Mouse (Mus musculus) MEL (cell line): Measurements from ENCODE around the gene Flna. TPM values are rescaled to one million over a fixed set of nuclear protein-coding genes. Genes with fewer than 3 reads are reported as not detected.

Source experiments
- DNase-seq: peaks from one replicate; pipeline ENCODE4 v3.0.0; 2011; ENCODE audit warnings: low read depth, low spot score
- H3K27ac ChIP-seq: 2 replicates; pipeline ENCODE4 v1.5.1; 2012; ENCODE audit warnings: low read depth, mild to moderate bottlenecking, control low read depth, low read length, moderate library complexity; ENCODE audit not compliant: control insufficient read depth
- H3K27me3 ChIP-seq, 2 experiments: fragments of 150-350 bp in 1 of 2; sonication (generic) in 1 of 2; 2 replicates each; pipeline ENCODE4 v1.6.1; 2012; ENCODE audit warnings: low read length in 2 of 2, mild to moderate bottlenecking in 2 of 2, improper control_type of control experiment in 1 of 2, moderate library complexity in 1 of 2; ENCODE audit not compliant: insufficient read depth in 2 of 2, control insufficient read depth in 1 of 2
- H3K36me3 ChIP-seq, 2 experiments: 2 replicates each; pipeline ENCODE4 v1.6.1; 2012 to 2014; ENCODE audit warnings: low read length in 2 of 2, improper control_type of control experiment in 1 of 2, inconsistent platforms in 1 of 2, mild to moderate bottlenecking in 1 of 2; ENCODE audit not compliant: insufficient read depth in 2 of 2, control insufficient read depth in 1 of 2
- H3K4me1 ChIP-seq, 2 experiments: fragments of 150-350 bp in 1 of 2; sonication (generic) in 1 of 2; 2 replicates each; pipeline ENCODE4 v1.6.1; 2012; ENCODE audit warnings: low read length in 2 of 2, improper control_type of control experiment in 1 of 2, mild to moderate bottlenecking in 1 of 2; ENCODE audit not compliant: insufficient read depth in 2 of 2, control insufficient read depth in 1 of 2
- H3K4me3 ChIP-seq, 2 experiments: fragments of 150-350 bp in 1 of 2; sonication (generic) in 1 of 2; 2 replicates each; pipeline ENCODE4 v1.5.1; 2012; ENCODE audit warnings: low read depth in 2 of 2, low read length in 2 of 2, mild to moderate bottlenecking in 2 of 2, moderate library complexity in 2 of 2, control low read depth in 1 of 2, improper control_type of control experiment in 1 of 2; ENCODE audit not compliant: control insufficient read depth in 1 of 2, insufficient read depth in 1 of 2
- H3K79me2 ChIP-seq: 2 replicates; pipeline ENCODE4 v1.6.1; 2012; ENCODE audit warnings: mild to moderate bottlenecking, low read length, moderate library complexity; ENCODE audit not compliant: control insufficient read depth, poor library complexity, insufficient read depth
- H3K9ac ChIP-seq: 2 replicates; pipeline ENCODE4 v1.6.1; 2012; ENCODE audit warnings: low read depth, mild to moderate bottlenecking, control low read depth, low read length, moderate library complexity; ENCODE audit not compliant: control insufficient read depth, poor library complexity, severe bottlenecking
- H3K9me3 ChIP-seq: fragments of 150-350 bp; sonication (generic); replicated peaks from 2 replicates; pipeline ENCODE4 v1.6.1; 2012; ENCODE audit warnings: mild to moderate bottlenecking, low read length, improper control_type of control experiment, moderate library complexity; ENCODE audit not compliant: insufficient read depth
- BHLHE40 ChIP-seq: IDR thresholded peaks from 2 replicates; pipeline ENCODE4 v1.6.1; 2012; ENCODE audit warnings: low read depth, mild to moderate bottlenecking, inconsistent platforms, low read length, improper control_type of control experiment, borderline replicate concordance
- CHD1 ChIP-seq: IDR thresholded peaks from 2 replicates; pipeline ENCODE4 v1.6.1; 2012; ENCODE audit warnings: low read depth, mild to moderate bottlenecking, inconsistent platforms, low read length, improper control_type of control experiment
- CHD2 ChIP-seq: IDR thresholded peaks from 2 replicates; pipeline ENCODE4 v1.6.1; 2011; ENCODE audit warnings: low read length, improper control_type of control experiment
- CTCF ChIP-seq, 3 experiments: IDR thresholded peaks in 2 of 3; conservative IDR thresholded peaks in 1 of 3; 2 replicates each; pipeline ENCODE4 v1.5.1; 2011 to 2012; ENCODE audit warnings: low read length in 3 of 3, low read depth in 2 of 3, mild to moderate bottlenecking in 2 of 3, improper control_type of control experiment in 1 of 3, inconsistent platforms in 1 of 3, mixed read lengths in 1 of 3, moderate library complexity in 1 of 3; ENCODE audit not compliant: control insufficient read depth in 1 of 3, insufficient read depth in 1 of 3, poor library complexity in 1 of 3, severe bottlenecking in 1 of 3
- E2F4 ChIP-seq: IDR thresholded peaks from 2 replicates; pipeline ENCODE4 v1.6.1; 2011; ENCODE audit warnings: low read depth, low read length, improper control_type of control experiment, borderline replicate concordance
- ELF1 ChIP-seq: IDR thresholded peaks from 2 replicates; pipeline ENCODE4 v1.6.1; 2014; ENCODE audit warnings: low read depth, mild to moderate bottlenecking, inconsistent platforms, low read length, improper control_type of control experiment, moderate library complexity
- EP300 ChIP-seq, 2 experiments: IDR thresholded peaks; 2 replicates each; pipeline ENCODE4 v1.6.1; 2011; ENCODE audit warnings: improper control_type of control experiment in 2 of 2, low read length in 2 of 2, low read depth in 1 of 2, mild to moderate bottlenecking in 1 of 2
- ETS1 ChIP-seq: IDR thresholded peaks from 2 replicates; pipeline ENCODE4 v1.6.1; 2012; ENCODE audit warnings: low read depth, mild to moderate bottlenecking, inconsistent platforms, low read length, improper control_type of control experiment, moderate library complexity
- GABPA ChIP-seq: IDR thresholded peaks from 2 replicates; pipeline ENCODE4 v1.6.1; 2012; ENCODE audit warnings: low read depth, mild to moderate bottlenecking, inconsistent platforms, low read length, improper control_type of control experiment, moderate library complexity
- GATA1 ChIP-seq: IDR thresholded peaks from 2 replicates; pipeline ENCODE4 v1.6.1; 2011; ENCODE audit warnings: low read depth, low read length, improper control_type of control experiment
- HCFC1 ChIP-seq: IDR thresholded peaks from 2 replicates; pipeline ENCODE4 v1.6.1; 2012; ENCODE audit warnings: low read depth, mild to moderate bottlenecking, inconsistent platforms, low read length, improper control_type of control experiment, moderate library complexity
- JUND ChIP-seq: IDR thresholded peaks from 2 replicates; pipeline ENCODE4 v1.6.1; 2011; ENCODE audit warnings: low read depth, mild to moderate bottlenecking, improper control_type of control experiment, low read length
- MAFK ChIP-seq: IDR thresholded peaks from 2 replicates; pipeline ENCODE4 v1.6.1; 2011; ENCODE audit warnings: low read depth, mild to moderate bottlenecking, low read length, improper control_type of control experiment, borderline replicate concordance
- MAX ChIP-seq: IDR thresholded peaks from 2 replicates; pipeline ENCODE4 v1.6.1; 2011; ENCODE audit warnings: low read length, improper control_type of control experiment
- MAZ ChIP-seq: IDR thresholded peaks from 2 replicates; pipeline ENCODE4 v1.6.1; 2012; ENCODE audit warnings: low read depth, mild to moderate bottlenecking, inconsistent platforms, low read length, improper control_type of control experiment
- MEF2A ChIP-seq: IDR thresholded peaks from 2 replicates; pipeline ENCODE4 v1.6.1; 2014; ENCODE audit warnings: low read depth, mild to moderate bottlenecking, inconsistent platforms, low read length, improper control_type of control experiment; ENCODE audit not compliant: poor library complexity, insufficient replicate concordance, severe bottlenecking; ENCODE audit errors: extremely low read depth
- MXI1 ChIP-seq: IDR thresholded peaks from 2 replicates; pipeline ENCODE4 v1.6.1; 2011; ENCODE audit warnings: mild to moderate bottlenecking, low read depth, low read length, improper control_type of control experiment
- NELFE ChIP-seq: IDR thresholded peaks from 2 replicates; pipeline ENCODE4 v1.6.1; 2011; ENCODE audit warnings: low read depth, low read length, improper control_type of control experiment
- NRF1 ChIP-seq: IDR thresholded peaks from 2 replicates; pipeline ENCODE4 v1.6.1; 2014; ENCODE audit warnings: low read depth, mild to moderate bottlenecking, inconsistent platforms, low read length, improper control_type of control experiment, moderate library complexity; ENCODE audit not compliant: poor library complexity, insufficient read depth, severe bottlenecking
- POLR2A ChIP-seq, 2 experiments: IDR thresholded peaks; 2 replicates each; pipeline ENCODE4 v1.6.1; 2011 to 2012; ENCODE audit warnings: low read length in 2 of 2, mild to moderate bottlenecking in 2 of 2, control low read depth in 1 of 2, improper control_type of control experiment in 1 of 2, low read depth in 1 of 2, moderate library complexity in 1 of 2; ENCODE audit not compliant: control insufficient read depth in 1 of 2, insufficient read depth in 1 of 2, poor library complexity in 1 of 2
- POLR2AphosphoS2 ChIP-seq: IDR thresholded peaks from 2 replicates; pipeline ENCODE4 v1.6.1; 2011; ENCODE audit warnings: low read length, improper control_type of control experiment
- POLR2AphosphoS5 ChIP-seq: IDR thresholded peaks from 2 replicates; pipeline ENCODE4 v1.6.1; 2012; ENCODE audit warnings: low read depth, borderline replicate concordance, mild to moderate bottlenecking, inconsistent platforms, low read length, moderate library complexity, mixed read lengths
- RAD21 ChIP-seq: IDR thresholded peaks from 2 replicates; pipeline ENCODE4 v1.6.1; 2011; ENCODE audit warnings: mild to moderate bottlenecking, low read depth, low read length, improper control_type of control experiment
- RCOR1 ChIP-seq: IDR thresholded peaks from 2 replicates; pipeline ENCODE4 v1.6.1; 2012; ENCODE audit warnings: low read depth, mild to moderate bottlenecking, inconsistent platforms, low read length, improper control_type of control experiment
- SIN3A ChIP-seq: IDR thresholded peaks from 2 replicates; pipeline ENCODE4 v1.6.1; 2012; ENCODE audit warnings: low read length, improper control_type of control experiment, inconsistent platforms
- SMC3 ChIP-seq: IDR thresholded peaks from 2 replicates; pipeline ENCODE4 v1.6.1; 2011; ENCODE audit warnings: low read depth, low read length, improper control_type of control experiment
- TAL1 ChIP-seq: IDR thresholded peaks from 2 replicates; pipeline ENCODE4 v1.6.1; 2012; ENCODE audit warnings: mild to moderate bottlenecking, inconsistent platforms, low read length, moderate library complexity, mixed read lengths
- TBP ChIP-seq: IDR thresholded peaks from 2 replicates; pipeline ENCODE4 v1.8.0; 2011; ENCODE audit warnings: low read depth, low read length, improper control_type of control experiment
- TCF12 ChIP-seq: IDR thresholded peaks from 2 replicates; pipeline ENCODE4 v1.6.1; 2014; ENCODE audit warnings: low read depth, mild to moderate bottlenecking, inconsistent platforms, low read length, improper control_type of control experiment, moderate library complexity
- UBTF ChIP-seq: IDR thresholded peaks from 2 replicates; pipeline ENCODE4 v1.6.1; 2012; ENCODE audit warnings: low read depth, mild to moderate bottlenecking, inconsistent platforms, low read length, improper control_type of control experiment, moderate library complexity, borderline replicate concordance; ENCODE audit not compliant: insufficient read depth
- USF2 ChIP-seq, 2 experiments: IDR thresholded peaks; 2 replicates each; pipeline ENCODE4 v1.6.1; 2011 to 2012; ENCODE audit warnings: improper control_type of control experiment in 2 of 2, low read length in 2 of 2, borderline replicate concordance in 1 of 2, inconsistent platforms in 1 of 2, low read depth in 1 of 2, mild to moderate bottlenecking in 1 of 2; ENCODE audit not compliant: insufficient read depth in 1 of 2
- ZC3H11A ChIP-seq: IDR thresholded peaks from 2 replicates; pipeline ENCODE4 v1.6.1; 2012; ENCODE audit warnings: low read depth, mild to moderate bottlenecking, inconsistent platforms, low read length, improper control_type of control experiment
- ZKSCAN1 ChIP-seq: IDR thresholded peaks from 2 replicates; pipeline ENCODE4 v1.6.1; 2012; ENCODE audit warnings: low read depth, mild to moderate bottlenecking, inconsistent platforms, low read length, improper control_type of control experiment, moderate library complexity
- ZMIZ1 ChIP-seq: IDR thresholded peaks from 2 replicates; pipeline ENCODE4 v1.6.1; 2012; ENCODE audit warnings: low read depth, mild to moderate bottlenecking, inconsistent platforms, low read length, improper control_type of control experiment, moderate library complexity
- ZNF384 ChIP-seq: IDR thresholded peaks from 2 replicates; pipeline ENCODE4 v1.6.1; 2012; ENCODE audit warnings: low read depth, mild to moderate bottlenecking, inconsistent platforms, low read length, improper control_type of control experiment
- polyA plus RNA-seq, 2 experiments: library from polyadenylated mRNA; stranded (reverse) in 1 of 2; unstranded in 1 of 2; fragments of >175 nt in 1 of 2; fragments of >200 nt in 1 of 2; gene quantifications; 2 replicates each; pipeline versions ENCODE4 v1.2.1 to v1.2.4; 2012; ENCODE audit warnings: low replicate concordance in 2 of 2, low read depth in 1 of 2; ENCODE audit not compliant: insufficient read length in 2 of 2, insufficient read depth in 1 of 2, missing spikeins in 1 of 2
- total RNA-seq: library from RNA; depleted of rRNA; stranded (reverse); fragments of 300-350 nt; gene quantifications from 2 replicates; pipeline ENCODE4 v1.2.3, GENCODE M21; 2012

Flna gene
- total and polyA plus RNA-seq, 3 experiments = 111 to 233 (median 147) TPM

- H3K79me2 ChIP-seq = peaks cover 14% of the 10 kb centered on the region
- peaks cover 0 to 7% of the 10 kb centered on the region in 2 experiments; a peak in 2 of 4 replicates for H3K4me1 ChIP-seq
- H3K9me3 ChIP-seq = no peaks in the 10 kb centered on the region
- H3K9ac ChIP-seq = no peak overlapping the region
- no peak overlapping the region; a peak in 1 of 4 replicates for H3K4me3 ChIP-seq
- peak; percentile 72 for DNase-seq
- no peaks in the 10 kb centered on the region for H3K27me3 ChIP-seq
- TF ChIP-seq MAZ (peak; percentile 77), TAL1 (no peak), MEF2A (no peak), USF2 (IDR thresholded peaks at IDR 0.05; ENCODE audit: borderline replicate concordance in 1 of 2, insufficient read depth in 1 of 2, low read depth in 1 of 2, low read length in 2 of 2) (no peak), HCFC1 (0 out of 2 replicates have a peak, but pooled peaks have one; percentile 15), POLR2AphosphoS2 (no peak), RCOR1 (no peak), BHLHE40 (no peak), ZMIZ1 (no peak), UBTF (no peak), NELFE (no peak), E2F4 (no peak), ETS1 (no peak), CHD2 (no peak), POLR2AphosphoS5 (no peak), MAFK (no peak), MXI1 (no peak), TCF12 (no peak), TBP (no peak), NRF1 (no peak), CHD1 (no peak), POLR2A (IDR thresholded peaks at IDR 0.05; ENCODE audit: control insufficient read depth in 1 of 2, insufficient read depth in 1 of 2, low read depth in 1 of 2, low read length in 2 of 2, poor library complexity in 1 of 2) (no peak), RAD21 (peak; percentile 59), ZC3H11A (peak; percentile 38), SMC3 (peak; percentile 53), GATA1 (no peak), ELF1 (no peak), JUND (no peak), GABPA (no peak), ZNF384 (no peak), CTCF (IDR thresholded peaks at IDR 0.05 in 2 of 3, conservative IDR thresholded peaks at IDR 0.05 in 1 of 3; ENCODE audit: control insufficient read depth in 1 of 3, insufficient read depth in 1 of 3, low read depth in 2 of 3, low read length in 3 of 3, poor library complexity in 1 of 3, severe bottlenecking in 1 of 3) (peak in 2 of 3 experiments; percentile 46 to 67; a peak in 5 of 6 replicates), MAX (no peak), SIN3A (0 out of 2 replicates have a peak, but pooled peaks have one; percentile 40), EP300 (IDR thresholded peaks at IDR 0.05; ENCODE audit: low read depth in 1 of 2, low read length in 2 of 2) (no peak), ZKSCAN1 (no peak)
- H3K36me3 ChIP-seq = peaks cover 0 to 3% of the 10 kb centered on the region in 2 experiments; a peak in 2 of 4 replicates
- H3K27ac ChIP-seq = no peak overlapping the region
Measured at GRCm38 (mm10) chrX:74248651-74249050, 969 bp downstream of the Flna start.
